Mouse (Mus musculus) frontal cortex, adult 2 months (tissue): ENCODE measurements around the gene Accsl. TPM values are rescaled to one million over a fixed set of nuclear protein-coding genes. Genes with fewer than 3 reads are reported as not detected.

ENCODE experiments used
- DNase-seq, 2 experiments: peaks; one replicate each; pipeline ENCODE4 v3.0.0; 2022; ENCODE audit warnings: low spot score in 1 of 2; ENCODE audit errors: extremely low spot score in 1 of 2
- polyA plus RNA-seq: library from polyadenylated mRNA; depleted of rRNA; stranded (reverse); fragments of >200 nt; gene quantifications from 2 replicates; pipeline ENCODE4 v1.2.3, GENCODE M21; 2012

The Accsl gene
- polyA plus RNA-seq, 1 experiment, result 0.58 TPM

DNA sequence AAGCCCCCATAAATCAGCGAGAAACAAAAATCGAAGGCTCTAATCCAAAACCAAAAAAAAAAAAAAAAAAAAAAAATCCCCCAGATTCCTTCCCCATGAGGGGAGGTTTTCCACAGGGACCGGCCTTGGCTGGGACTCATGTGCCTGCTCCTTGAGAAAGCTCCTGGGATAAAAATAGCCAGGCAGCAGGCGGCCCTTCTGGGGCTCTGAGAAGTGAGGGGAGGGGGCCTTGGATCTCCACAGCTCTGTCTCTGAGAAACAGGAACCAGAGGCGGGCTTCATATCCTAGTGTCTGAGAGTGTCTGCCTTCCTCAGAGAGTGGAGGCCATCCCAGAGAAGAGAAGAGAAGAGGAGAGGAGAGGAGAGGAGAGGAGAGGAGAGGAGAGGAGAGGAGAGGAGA is 8.0 kb upstream of the Accsl start:
- no peak for DNase-seq

DNA sequence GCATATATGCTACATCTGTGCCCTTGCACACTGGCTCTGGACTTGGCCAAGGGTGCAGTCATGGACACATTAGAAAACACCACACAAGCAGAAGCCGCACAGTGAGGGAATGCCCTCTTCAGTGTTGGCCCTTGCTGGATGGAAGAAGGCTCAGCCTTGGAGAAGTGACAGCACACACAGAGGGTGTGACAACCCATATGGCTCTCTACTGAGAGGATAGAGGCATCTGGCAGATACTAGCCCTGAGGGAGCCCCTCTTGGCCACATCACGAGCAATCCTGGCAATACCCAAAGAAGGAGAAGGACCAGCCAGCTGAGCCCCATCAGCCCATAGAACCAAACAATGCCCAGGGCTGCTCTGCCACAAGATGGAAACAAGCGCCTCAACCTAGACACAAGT is 5.6 kb upstream of the Accsl start:
- no peak for DNase-seq

DNA sequence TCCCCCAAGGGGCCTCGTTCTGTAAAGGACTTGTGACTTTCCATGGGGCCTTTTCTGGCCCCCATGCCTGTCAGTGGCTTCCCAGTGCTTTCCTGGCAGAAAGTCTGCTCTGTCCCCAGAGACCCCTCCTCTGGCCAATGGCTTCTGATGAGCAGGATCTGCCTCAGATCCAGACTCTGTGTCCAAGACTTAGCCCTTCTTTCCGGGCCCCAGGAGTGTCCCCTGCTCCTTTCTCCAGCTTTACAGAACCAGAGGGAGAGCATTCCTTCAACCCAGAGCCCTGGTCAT is 5.2 kb upstream of the Accsl start:
- DNase-seq, result no peak

DNA sequence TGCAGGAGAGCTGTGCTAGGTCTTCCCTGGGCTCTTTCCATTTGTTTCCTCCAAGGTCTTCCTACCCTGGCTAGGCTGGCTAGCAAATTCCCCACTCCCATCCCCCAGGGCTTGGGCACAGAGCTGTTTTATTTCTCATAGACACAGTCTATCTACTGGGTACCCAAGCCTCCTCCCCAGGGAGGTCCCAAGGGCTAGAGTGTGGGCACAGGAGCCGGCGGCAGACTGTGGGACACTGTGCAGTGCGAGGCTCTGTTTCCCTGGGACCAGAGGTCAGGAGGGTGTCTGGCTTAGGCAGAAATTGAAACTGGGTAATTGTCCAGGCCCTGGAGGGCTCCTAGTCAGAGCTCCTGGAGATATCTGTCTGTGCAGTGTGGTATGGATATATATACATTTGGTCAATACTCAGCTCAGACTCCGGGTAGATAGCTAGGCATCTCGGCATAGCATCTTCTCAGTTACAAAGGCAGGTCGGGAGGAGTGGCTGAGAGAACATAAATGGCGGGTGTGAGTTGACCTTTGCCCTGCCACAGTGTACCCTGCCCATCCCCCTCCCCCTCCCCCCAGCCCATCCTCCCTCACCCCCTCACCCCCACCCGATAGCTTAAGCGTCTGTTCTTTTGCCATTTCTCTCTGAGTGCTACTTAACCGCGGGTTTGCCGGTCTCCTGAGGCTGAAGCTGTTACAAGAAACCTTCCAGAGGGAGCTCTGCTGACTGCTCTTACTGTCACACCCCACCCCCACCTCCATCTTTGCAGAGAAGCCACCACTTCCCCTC is 4.7 kb upstream of the Accsl start:
- no peak for DNase-seq

DNA sequence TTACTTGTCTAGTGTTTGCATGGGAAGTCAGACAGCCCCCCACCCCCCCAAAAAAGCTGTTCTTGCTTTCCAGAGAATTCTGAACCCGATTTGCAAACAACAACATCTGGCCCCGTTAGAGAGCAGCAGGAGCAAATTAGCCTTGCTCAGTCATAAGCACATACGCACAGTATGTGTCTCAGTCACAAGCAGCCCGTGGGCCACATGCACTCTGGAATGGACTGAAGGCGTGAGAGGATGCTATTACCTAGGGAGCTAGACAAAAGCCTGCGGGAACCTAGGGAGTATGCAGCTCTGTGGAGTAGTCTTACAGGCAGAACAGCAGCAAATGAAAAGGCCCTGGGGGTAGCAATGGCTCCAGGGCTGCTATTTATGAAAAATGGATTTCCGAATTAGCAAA is 3.3 kb upstream of the Accsl start:
- DNase-seq, result no peak

DNA sequence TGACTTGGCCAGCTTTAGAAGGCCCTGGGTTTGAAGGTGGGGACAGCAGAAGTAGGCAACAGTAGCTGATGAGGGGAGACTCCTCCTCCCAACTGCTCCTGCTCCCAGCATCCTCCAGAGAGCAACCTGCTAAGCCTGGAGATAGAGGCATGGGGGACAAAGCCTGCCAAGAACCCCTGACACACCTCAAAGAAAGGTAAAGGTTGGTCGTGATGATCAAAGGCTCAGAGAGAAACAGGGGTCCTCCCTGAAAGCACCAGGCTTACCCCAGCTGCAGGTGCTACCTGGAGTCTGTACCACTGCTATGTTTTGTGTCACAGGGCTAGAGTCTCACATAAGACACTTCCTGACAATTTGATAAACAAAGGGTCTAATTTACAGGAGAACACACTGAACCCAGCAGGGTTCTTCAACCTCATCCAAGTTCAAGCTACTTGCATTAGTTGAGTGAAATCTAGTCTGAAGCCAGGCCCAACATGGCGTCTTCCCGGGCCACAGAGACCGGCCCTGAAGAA is 2.5 kb upstream of the Accsl start:
- no peak for DNase-seq

DNA sequence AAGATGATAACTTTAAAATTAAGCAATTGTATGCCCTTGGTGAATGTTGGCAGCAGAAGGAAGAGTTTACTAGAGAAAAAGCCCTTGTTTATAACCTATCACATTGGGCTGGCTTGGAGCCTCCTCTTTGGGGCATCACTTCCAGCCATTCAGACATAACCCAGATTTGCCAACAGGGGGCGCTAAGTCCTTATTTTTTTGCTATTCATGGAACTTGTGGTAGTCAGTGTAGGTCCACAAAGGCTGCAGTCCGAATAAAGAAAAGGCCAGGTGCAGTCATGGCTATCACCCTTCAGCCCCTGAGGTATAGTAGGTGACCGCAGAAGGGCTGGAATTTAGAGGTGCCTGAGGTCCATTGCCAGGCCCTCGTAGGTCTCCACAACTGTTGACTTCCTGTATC is 1.9 kb upstream of the Accsl start:
- DNase-seq, result peak; percentile 48 to 90

DNA sequence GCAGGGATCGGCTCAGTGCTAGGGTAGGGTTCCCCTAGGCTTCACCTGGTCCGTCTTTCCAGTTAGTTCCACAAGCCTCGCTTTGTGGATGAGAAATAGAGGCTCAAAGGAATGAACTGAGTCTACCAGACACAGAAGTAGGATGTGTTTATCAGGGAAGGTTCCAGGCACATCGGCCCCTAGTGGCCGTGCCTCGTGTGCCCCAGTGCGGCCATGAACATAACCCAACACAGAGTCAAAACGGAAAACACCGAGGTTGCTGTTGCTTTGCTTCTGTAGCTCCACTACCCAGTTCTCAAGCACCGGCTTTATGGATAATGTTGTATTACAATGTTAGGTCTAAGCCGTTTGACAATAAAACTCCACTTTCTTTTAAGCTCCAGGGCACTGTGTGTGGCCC is 391 bp downstream of the Accsl start:
- no peak for DNase-seq

DNA sequence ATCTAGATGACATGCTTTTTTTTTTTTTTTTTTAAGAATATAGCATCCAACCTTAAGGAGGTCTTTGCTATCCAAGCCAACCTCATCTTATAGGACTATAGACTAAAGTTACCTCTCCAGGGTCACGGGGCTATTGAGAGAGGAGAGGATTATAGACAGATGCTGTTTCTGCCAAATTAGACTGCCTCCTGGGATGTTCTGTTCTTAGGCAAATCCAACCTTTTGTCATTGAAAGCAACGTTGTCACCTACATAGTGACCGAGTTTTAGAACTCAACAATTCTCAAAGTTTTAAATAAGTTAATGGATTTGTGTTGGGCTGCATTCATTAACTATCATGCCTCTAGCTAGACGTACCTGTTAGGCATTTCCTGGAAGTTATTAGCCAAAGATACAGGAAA is 5.7 kb downstream of the Accsl start:
- DNase-seq, result no peak

DNA sequence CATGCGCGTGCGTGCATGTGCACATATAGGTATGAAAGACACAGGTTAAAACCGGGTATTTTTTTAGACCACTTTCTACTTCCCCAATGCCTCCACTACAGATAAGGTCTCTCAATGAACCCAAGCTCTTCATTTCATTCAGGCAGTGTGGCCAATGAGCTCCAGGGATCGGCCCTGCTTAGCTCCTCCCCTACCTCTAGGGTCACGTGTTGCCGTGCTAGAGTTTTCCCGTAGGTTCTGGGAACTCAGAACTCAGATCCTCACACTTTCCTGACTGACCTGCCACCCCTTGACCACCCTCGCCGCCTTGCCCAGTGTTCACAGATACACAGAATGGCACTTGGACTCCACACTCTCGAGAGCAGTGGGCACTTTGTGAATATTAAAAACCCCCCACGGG is 10.1 kb downstream of the Accsl start:
- no peak for DNase-seq

DNA sequence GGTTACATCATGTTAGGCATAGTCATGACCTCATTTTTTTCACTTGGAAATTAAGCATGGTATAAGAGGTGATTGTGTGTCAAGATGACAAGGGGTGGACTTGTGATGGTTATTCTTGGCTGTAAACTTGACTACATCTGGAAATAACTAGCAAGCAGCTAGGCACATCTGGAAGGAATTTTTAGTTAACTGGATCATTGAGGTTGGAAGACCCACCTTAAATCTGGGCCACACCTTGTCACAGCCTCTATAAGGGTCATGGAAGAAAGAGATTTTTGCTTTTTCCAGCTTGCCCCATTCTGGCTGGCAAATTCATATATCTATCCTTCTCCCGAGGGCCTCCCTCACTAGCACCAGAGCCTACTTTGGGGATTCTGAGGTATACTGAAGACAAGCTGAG is 17.7 kb downstream of the Accsl start:
- DNase-seq, result no peak

DNA sequence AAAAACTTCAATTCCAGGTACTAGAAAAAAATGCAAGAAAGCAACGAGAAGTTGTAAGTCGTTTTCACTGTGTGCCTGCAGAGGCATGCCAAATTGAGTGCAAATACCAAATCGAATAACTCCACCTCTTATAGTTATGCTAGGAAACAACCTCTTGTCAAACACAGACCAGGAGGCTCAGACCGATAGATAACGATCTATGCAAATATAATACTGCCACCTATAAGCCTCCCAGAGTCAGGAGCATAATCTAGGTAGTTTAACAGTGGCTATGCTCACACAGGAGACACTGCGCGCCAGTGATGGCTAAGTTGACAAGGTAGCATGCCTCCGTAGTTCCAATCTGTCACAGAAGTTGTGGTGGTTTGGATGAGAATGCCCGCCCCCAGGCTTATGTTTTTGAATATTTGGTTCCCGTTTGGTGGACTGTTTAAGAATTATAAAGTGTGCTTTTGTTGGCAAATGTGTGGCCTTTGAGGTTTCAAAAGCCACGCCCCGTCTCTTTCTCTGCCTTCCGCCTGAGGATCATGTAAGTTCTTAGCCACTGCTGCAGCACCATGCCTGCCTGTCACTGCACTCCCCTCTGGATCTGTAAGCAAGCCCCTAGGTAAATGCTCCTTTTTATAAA is 18.5 kb downstream of the Accsl start:
- no peak for DNase-seq

DNA sequence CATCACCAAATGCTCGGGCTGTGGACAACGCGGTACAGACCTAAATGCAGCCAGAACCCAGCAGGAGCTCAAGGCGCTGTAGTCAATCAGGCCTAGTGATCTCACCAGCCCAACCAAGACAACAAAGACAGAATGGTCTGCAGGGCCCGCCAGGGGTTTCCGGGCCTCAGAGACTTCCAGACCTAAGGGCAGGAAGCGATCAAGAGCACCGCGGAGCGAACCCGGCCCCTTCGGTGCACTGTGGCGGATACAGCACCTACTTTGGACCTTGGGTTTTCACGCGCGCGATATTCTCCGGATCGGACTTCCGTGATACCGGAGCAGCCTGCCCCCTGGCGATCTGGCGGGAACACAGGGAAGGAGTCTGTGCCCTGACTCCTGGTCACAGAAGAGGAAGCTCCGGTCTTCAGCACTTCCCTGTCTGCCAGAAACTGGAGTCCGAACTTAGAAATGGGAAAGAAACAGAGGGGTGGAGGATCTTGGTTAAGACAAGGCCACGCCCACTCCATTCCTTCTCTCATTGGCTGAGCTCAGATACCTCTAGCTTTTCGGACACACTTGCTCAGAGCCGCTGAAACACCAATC is 19.4 kb downstream of the Accsl start, which contains the start of gene Accs:
Gene Accs (minus strand): TSS at position 439 of the 585 bp plus-strand sequence.
- peak; percentile 7 to 57 for DNase-seq

DNA sequence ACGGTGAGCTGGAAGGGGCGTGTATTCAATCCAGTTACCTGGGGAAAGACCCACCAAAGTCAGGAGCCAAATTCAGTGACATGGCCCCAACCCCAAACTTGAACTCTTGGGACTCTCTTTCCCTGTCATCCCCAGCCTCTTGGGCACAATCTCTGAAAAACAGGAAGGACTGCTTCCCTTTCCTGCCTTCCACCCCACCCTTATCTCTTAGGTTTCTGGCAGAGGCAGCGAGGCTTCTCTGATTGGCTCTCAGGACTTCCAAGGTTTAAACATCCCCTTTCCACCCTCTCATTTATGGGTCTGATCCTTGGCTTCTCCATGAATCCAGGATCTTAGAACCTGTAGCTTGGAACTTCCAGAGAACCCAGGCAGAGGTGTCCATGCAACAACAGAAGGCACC is 27.6 kb downstream of the Accsl start:
- DNase-seq, result no peak

DNA sequence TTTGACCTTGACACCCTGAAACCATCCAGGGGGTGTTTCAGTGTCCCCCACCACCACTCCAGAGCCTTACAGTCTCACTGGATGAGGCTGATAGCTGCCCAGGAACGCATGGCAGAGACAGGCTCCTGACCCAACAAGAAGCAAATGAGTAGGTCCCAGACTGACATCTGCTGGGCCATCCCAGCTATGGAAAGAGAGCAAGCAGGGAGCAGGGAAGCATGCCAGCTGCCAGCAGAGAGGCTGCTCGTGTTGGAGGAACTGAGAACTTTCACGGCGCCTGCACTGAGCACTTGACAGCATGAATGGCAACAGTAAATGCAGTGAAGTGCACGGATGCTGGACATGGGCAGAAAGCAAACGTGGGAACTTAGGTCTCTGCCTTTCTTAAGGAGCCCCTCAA is 28.8 kb downstream of the Accsl start:
- no peak for DNase-seq

DNA sequence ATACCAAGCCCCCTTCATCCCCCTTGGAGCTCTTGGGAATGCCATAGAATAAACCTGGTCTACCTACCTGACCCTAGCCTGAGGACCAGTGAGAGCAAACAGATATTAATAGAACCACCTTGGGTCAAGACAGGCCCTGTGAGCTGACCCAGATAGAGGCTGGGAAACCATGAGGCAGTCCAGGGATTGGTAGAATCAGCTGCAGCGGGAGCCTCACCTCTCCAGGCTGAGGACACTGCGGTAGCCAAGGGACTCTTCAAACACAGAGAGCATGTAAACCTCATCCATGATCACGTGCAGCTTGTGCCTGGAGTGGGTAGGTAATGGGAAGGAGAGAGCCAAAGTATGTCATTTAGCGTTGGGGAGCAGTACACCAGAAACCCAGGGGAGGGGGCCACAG is 30.0 kb downstream of the Accsl start:
- DNase-seq, result no peak

DNA sequence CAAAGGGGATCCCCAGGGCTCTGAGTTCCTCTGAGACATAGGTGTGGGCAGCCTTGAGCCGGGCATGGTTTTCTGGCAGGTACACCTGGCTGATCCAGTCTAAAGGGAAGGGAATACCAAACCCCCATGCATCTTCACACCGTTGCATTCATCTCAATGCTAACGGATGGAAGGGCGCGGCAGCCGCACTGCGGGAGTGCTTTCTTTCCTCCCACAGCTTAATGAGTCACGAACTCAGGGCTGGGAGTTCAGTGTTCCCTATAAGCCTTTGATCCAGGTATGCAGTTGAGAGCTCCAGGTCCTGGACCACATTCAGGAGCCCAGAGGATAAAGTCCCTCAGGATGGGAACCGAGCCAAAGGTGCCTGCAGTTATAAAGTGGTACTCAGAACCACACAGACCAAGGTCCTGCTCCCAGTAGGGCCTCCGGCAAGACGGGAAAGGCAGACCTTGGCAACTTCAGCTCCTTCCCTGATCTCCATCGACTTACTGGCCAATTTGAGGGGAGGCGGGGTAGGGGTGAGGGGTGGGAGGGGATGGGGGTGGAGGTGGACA is 32.6 kb downstream of the Accsl start:
- DNase-seq, result peak in 1 of 2 experiments; percentile 23

DNA sequence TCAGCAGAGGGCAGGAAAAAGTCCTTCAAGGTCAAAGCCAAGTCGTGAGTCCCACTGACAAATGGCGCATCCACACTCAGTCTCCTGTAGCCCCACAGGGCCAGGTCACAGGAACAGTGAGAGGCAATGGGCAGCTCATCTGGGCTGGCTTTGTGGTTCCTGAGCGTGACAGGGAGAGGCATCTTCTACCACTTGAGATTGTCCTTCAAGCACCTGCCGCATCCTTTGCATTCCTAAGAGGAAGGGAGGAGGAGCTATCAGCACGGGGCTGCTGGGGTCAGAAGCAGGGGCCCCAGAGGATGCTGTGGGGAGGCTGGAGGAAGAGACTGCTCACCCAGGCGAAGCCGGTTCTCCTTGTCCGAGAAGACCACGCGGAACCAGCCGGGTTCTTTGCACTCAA is 33.4 kb downstream of the Accsl start:
- DNase-seq, result no peak

DNA sequence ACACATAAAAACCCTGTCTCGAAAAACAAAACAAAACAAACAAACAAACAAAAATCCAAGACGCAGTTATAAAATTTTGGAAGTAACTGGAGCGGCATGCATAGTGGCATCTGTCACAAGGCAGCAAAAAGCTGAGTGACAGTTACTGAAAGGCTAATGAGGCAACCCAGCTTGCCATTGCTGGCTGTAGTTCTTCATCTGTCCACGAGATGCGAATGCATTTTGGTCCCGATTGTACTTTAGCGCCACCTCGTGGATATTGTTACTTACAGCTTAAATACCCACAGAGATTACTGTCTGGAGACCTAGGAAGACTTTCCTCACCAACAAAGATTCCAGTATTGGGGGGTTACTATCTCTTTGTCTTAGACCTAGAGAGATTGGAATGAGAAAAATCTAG is 45.4 kb downstream of the Accsl start:
- peak; percentile 36 to 91 for DNase-seq

DNA sequence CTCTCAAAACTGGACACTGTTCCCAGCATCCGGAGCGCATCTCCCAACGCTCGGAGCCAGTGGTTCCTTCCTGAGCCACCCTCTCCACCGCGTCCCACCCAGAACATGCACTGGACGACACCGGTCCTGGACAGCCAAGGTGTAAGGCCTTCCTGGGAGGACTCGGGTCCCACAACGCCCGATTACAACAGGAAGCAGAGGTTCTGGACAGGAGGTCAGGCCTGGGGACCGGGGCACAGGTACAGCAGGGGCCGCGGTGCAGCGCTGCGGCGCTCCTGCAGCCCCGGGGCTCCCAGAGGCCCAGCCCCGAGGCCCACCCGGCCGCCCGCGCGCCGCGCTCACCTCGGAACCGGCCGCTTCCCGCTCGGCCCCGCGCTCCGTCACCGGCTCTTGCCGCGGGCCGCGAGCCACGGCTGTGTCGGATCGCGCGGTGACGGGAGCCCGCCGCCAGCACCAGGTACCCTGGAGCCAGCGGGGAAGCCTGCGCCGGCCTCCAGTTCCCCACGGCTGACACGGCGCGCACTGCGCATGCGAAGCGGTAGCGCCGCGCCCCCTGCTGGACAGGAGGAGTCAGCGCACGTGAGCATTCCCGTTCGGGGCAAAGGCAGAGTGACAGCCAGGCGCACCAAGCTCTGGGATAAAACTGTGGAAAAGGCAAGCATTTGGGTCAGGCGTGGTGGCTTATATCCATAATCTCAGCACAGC is 46.8 kb downstream of the Accsl start, which contains the start of gene Ext2:
Gene Ext2 (minus strand): TSS at position 524 of the 705 bp plus-strand sequence.
- peak; percentile 44 to 95 for DNase-seq

DNA sequence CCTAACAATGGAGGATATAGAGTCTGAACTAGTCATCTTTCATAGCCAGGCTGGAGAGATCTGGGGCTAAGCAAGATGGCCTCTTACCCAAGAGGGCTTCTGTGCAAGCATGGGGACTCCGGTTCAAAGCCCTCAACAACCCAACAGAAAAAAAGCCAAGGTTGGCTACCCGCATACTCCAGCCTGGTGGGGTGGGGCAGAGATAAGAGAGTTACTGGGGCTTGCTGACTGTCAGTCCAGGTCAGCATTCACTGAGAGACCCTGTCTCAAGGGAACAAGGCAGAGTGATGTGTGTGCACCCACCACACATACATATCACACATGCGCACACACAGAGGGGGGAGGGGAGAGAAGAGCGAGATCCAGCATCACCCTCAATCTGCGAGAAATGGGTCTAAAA is 51.2 kb downstream of the Accsl start:
- no peak for DNase-seq
